Comparison of ENCODE assay signal across 8 mouse cellular contexts in genomic region chrX:74270062-74270901, GRCm38 (mm10). TPM values are rescaled to one million over a fixed set of nuclear protein-coding genes. Genes with fewer than 3 reads are reported as not detected.
DNase-seq lines count a peak whose midpoint lies in the region; ATAC-seq lines count a peak whose summit lies in the region.

Gene Rpl10, plus strand, starts transcription at chrX:74270812.

- H3K4me2 ChIP-seq in forebrain, embryonic 11.5 days (ENCODE audit: low read depth, low read length, severe bottlenecking), result peak within 1 kb of the TSS; percentile 58
- H3K4me2 ChIP-seq in heart, embryonic 16.5 days (ENCODE audit: low read depth, low read length), result peak within 1 kb of the TSS; percentile 71
- peak within 1 kb of the TSS; percentile 80 for H3K4me2 ChIP-seq in liver, embryonic 15.5 days
- peak within 1 kb of the TSS; percentile 62 for H3K4me2 ChIP-seq in neural tube, embryonic 12.5 days (replicated peaks)

- peak within 1 kb of the TSS; percentile 42 for H3K4me3 ChIP-seq in forebrain, embryonic 11.5 days (ENCODE audit: low read depth, low read length)
- H3K4me3 ChIP-seq in heart, embryonic 16.5 days (ENCODE audit: low read length), result peak within 1 kb of the TSS; percentile 72
- H3K4me3 ChIP-seq in liver, embryonic 15.5 days (replicated peaks), result peak within 1 kb of the TSS; percentile 67
- peak within 1 kb of the TSS; percentile 49 for H3K4me3 ChIP-seq in neural tube, embryonic 12.5 days

- peak within 1 kb of the TSS; percentile 95 for H3K27ac ChIP-seq in forebrain, embryonic 11.5 days (ENCODE audit: low read depth, low read length)
- H3K27ac ChIP-seq in heart, embryonic 16.5 days (ENCODE audit: low read length), result peak within 1 kb of the TSS; percentile 90
- peak within 1 kb of the TSS; percentile 92 for H3K27ac ChIP-seq in liver, embryonic 15.5 days (replicated peaks)
- peak within 1 kb of the TSS; percentile 75; the same call in 1 of the 2 replicates for H3K27ac ChIP-seq in neural tube, embryonic 12.5 days

- H3K9me3 ChIP-seq in forebrain, embryonic 11.5 days (ENCODE audit: control insufficient read depth, low read length), result no peaks in the 10 kb centered on the region
- H3K9me3 ChIP-seq in heart, embryonic 16.5 days (replicated peaks; ENCODE audit: control insufficient read depth, low read length), result no peaks in the 10 kb centered on the region
- no peaks in the 10 kb centered on the region for H3K9me3 ChIP-seq in liver, embryonic 15.5 days (replicated peaks)
- no peaks in the 10 kb centered on the region for H3K9me3 ChIP-seq in neural tube, embryonic 12.5 days

- H3K27me3 ChIP-seq in forebrain, embryonic 11.5 days (ENCODE audit: control insufficient read depth, insufficient read depth, low read length), result no peaks in the 10 kb centered on the region
- H3K27me3 ChIP-seq in heart, embryonic 16.5 days (ENCODE audit: control insufficient read depth, insufficient read depth, low read length), result no peaks in the 10 kb centered on the region
- H3K27me3 ChIP-seq in liver, embryonic 15.5 days, result no peaks in the 10 kb centered on the region
- no peaks in the 10 kb centered on the region for H3K27me3 ChIP-seq in neural tube, embryonic 12.5 days (replicated peaks)

- no peaks in the 10 kb centered on the region; the same call in 1 of the 2 replicates for H3K36me3 ChIP-seq in forebrain, embryonic 11.5 days (ENCODE audit: control insufficient read depth, insufficient read depth, low read length)
- peaks cover 3% of the 10 kb centered on the region; the same call in 1 of the 2 replicates for H3K36me3 ChIP-seq in heart, embryonic 16.5 days (ENCODE audit: control insufficient read depth, insufficient read depth)
- peaks cover 14% of the 10 kb centered on the region for H3K36me3 ChIP-seq in liver, embryonic 15.5 days (replicated peaks)
- no peaks in the 10 kb centered on the region; the same call in 1 of the 2 replicates for H3K36me3 ChIP-seq in neural tube, embryonic 12.5 days

- peak; percentile 95 for ATAC-seq in forebrain, embryonic 11.5 days (replicated peaks; ENCODE audit: low FRiP score)
- peak; percentile 92 for ATAC-seq in heart, embryonic 16.5 days (replicated peaks; ENCODE audit: extremely low read depth, insufficient read depth, low FRiP score)
- peak; percentile 93 for ATAC-seq in liver, embryonic 15.5 days (ENCODE audit: insufficient read depth)
- ATAC-seq in neural tube, embryonic 12.5 days (ENCODE audit: low FRiP score, low read depth), result peak; percentile 95

- no peaks in the 10 kb centered on the region for H3K4me1 ChIP-seq in forebrain, embryonic 11.5 days (replicated peaks; ENCODE audit: control insufficient read depth, insufficient read depth, low read length)
- H3K4me1 ChIP-seq in heart, embryonic 16.5 days (ENCODE audit: control insufficient read depth, insufficient read depth, low read length), result no peaks in the 10 kb centered on the region
- peaks cover 10% of the 10 kb centered on the region; the same call in 1 of the 2 replicates for H3K4me1 ChIP-seq in liver, embryonic 15.5 days (replicated peaks)
- no peaks in the 10 kb centered on the region for H3K4me1 ChIP-seq in neural tube, embryonic 12.5 days

- peak within 1 kb of the TSS; percentile 72 for H3K9ac ChIP-seq in forebrain, embryonic 11.5 days (ENCODE audit: low read length)
- H3K9ac ChIP-seq in heart, embryonic 16.5 days (ENCODE audit: low read length), result peak within 1 kb of the TSS; percentile 81
- peak within 1 kb of the TSS; percentile 60 for H3K9ac ChIP-seq in liver, embryonic 15.5 days
- H3K9ac ChIP-seq in neural tube, embryonic 12.5 days, result peak within 1 kb of the TSS; percentile 72

- DNase-seq in CD8-positive naive resting alpha-beta T cell, adult 2 months (ENCODE audit: low read depth in 2 of 2, low spot score in 2 of 2), result peak; percentile 89 to 91
- DNase-seq in c-Kit-positive CD71-positive TER-119-negative erythroid progenitor cells, embryonic 14.5 days (ENCODE audit: low read depth), result peak; percentile 84
- peak; percentile 93 for DNase-seq in forebrain, embryonic 11.5 days (ENCODE audit: low spot score)
- peak; percentile 90 to 95 for DNase-seq in kidney, postnatal 36 days
- DNase-seq in telencephalon, adult 2 months (ENCODE audit: low read depth, low spot score), result peak; percentile 98

- WGBS in forebrain, embryonic 11.5 days, result 19% methylated on average over 42 of the region's 42 CpGs
- 9% methylated on average over 42 of the region's 42 CpGs for WGBS in heart, embryonic 16.5 days
- 15% methylated on average over 42 of the region's 42 CpGs for WGBS in liver, embryonic 15.5 days (ENCODE audit: insufficient replicate concordance)
- 16% methylated on average over 42 of the region's 42 CpGs for WGBS in neural tube, embryonic 12.5 days

RNA-seq across cellular contexts. Expression of gene Rpl10, which starts in this region (rescaled TPM):
- 614 and 677 TPM in 2 replicates for polyA plus RNA-seq in forebrain, embryonic 11.5 days (2014; fragmentation: Nextera tagmentation; extraction: Ambion mirVana)
- 368 and 465 TPM in 2 replicates for polyA plus RNA-seq in heart, embryonic 16.5 days (2015; fragmentation: Nextera tagmentation; extraction: Ambion mirVana)
- polyA plus RNA-seq in liver, embryonic 15.5 days (2015; fragmentation: Nextera tagmentation; extraction: Ambion mirVana), result 356 and 378 TPM in 2 replicates
- polyA plus RNA-seq in neural tube, embryonic 12.5 days (2016; fragmentation: Nextera tagmentation; extraction: Ambion mirVana), result 527 and 575 TPM in 2 replicates

Comparison
In these comparisons a context has a peak if more than half of its experiments do, and no peak if none do; other contexts are left out.
1. Peak in every context shown above with its lines: DNase-seq, ATAC-seq, H3K4me3 ChIP-seq and H3K27ac ChIP-seq.